Mouse (Mus musculus): ENCODE results near the gene Wsb1. TPM values are rescaled to one million over a fixed set of nuclear protein-coding genes. Genes with fewer than 3 reads are reported as not detected.

The Wsb1 gene
- 17.7 TPM for polyA plus RNA-seq (2015; fragmentation: Illumina TruSeq; extraction: RNeasy Lipid Tissue Mini Kit (QIAGEN cat#74804); ENCODE audit: insufficient read depth, low read depth, low replicate concordance)

GRCm38 (mm10) chr11:79254391-79255098 lies at the start of gene Wsb1:
Wsb1 (minus strand) TSS chr11:79254671.

GRCm38 (mm10) chr11:79296856-79297491 lies 42.5 kb upstream of the Wsb1 start, which contains the start of gene Gm9964:
Gm9964 (minus strand) TSS chr11:79296906.

Other genes starting within 250 kb of the Wsb1 start
- gene Ksr1, start 108.3 kb downstream of the Wsb1 start, polyA plus RNA-seq (2015; fragmentation: Illumina TruSeq; extraction: RNeasy Lipid Tissue Mini Kit (QIAGEN cat#74804); ENCODE audit: insufficient read depth, low read depth, low replicate concordance): 2.2 TPM
- gene Gm9964, start 42.2 kb upstream of the Wsb1 start, polyA plus RNA-seq (2015; fragmentation: Illumina TruSeq; extraction: RNeasy Lipid Tissue Mini Kit (QIAGEN cat#74804); ENCODE audit: insufficient read depth, low read depth, low replicate concordance): not detected
- gene Nf1, start 85.0 kb upstream of the Wsb1 start, polyA plus RNA-seq (2015; fragmentation: Illumina TruSeq; extraction: RNeasy Lipid Tissue Mini Kit (QIAGEN cat#74804); ENCODE audit: insufficient read depth, low read depth, low replicate concordance): 3.9 TPM
- gene Omg, start 249.4 kb upstream of the Wsb1 start, polyA plus RNA-seq (2015; fragmentation: Illumina TruSeq; extraction: RNeasy Lipid Tissue Mini Kit (QIAGEN cat#74804); ENCODE audit: insufficient read depth, low read depth, low replicate concordance): not detected

Data from pancreas, adult 10 weeks (tissue).